Mouse (Mus musculus): ENCODE measurements around the gene Rpl23. TPM values are rescaled to one million over a fixed set of nuclear protein-coding genes. Genes with fewer than 3 reads are reported as not detected.

Rpl23 gene
- polyA plus RNA-seq, 1 experiment, result 695 TPM

DNA sequence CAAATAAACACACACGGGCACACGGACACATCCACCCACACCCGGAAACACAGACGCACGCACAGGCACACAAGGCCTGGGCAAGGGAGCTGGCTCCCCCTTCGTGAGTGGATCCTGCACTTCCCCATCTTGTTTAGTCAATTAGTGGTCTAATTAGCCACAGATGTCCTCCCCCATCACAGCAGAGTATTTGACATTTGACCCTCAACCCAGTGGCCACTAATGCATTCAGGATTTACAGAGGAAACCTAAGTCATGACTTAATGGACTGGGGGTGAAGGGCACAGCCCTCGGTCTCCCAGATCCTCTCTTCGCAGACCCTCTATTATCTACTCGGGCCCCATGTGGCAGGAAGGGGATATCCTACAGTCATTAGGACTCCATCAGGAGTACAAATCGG is 48.5 kb downstream of the Rpl23 start:
- 31% methylated on average over 10 of the region's 10 CpGs for WGBS
- peaks cover 21% of the 10 kb centered on the region for H3K4me1 ChIP-seq (ENCODE audit: control insufficient read depth, insufficient read depth, low read length)
- H3K27ac ChIP-seq (ENCODE audit: insufficient read depth, low read depth, low read length), result no peak overlapping the region
- no peak for TF ChIP-seq POLR2A (IDR thresholded peaks at IDR 0.05; ENCODE audit: insufficient read depth, low read depth, low read length)
- no peak for TF ChIP-seq CTCF (IDR thresholded peaks at IDR 0.05; ENCODE audit: insufficient read depth, low read depth, low read length)
- H3K4me3 ChIP-seq (ENCODE audit: insufficient read depth, low read depth, low read length), result no peak overlapping the region

DNA sequence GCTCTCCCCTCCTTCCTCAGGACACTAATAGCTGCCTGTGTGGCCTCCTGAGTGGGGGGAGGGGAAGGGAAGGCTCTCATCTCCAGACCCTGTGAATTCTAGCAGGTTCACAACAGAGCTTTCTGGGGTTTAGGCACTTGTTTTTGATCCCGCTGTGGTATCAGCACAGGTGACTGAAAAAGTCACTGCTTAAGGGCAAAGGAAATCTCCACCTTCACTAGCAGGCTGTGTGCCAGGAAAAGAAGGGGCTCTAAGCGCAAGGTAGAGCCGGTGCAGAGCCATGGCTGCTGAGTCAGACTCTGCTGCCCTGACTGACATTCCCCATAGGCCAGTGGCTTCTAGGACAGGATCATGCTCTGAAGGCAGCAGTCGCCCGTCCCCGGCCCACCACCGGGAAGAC is 53.5 kb downstream of the Rpl23 start:
- peaks cover 10% of the 10 kb centered on the region for H3K4me1 ChIP-seq (ENCODE audit: control insufficient read depth, insufficient read depth, low read length)
- no peak overlapping the region for H3K27ac ChIP-seq (ENCODE audit: insufficient read depth, low read depth, low read length)
- TF ChIP-seq POLR2A (IDR thresholded peaks at IDR 0.05; ENCODE audit: insufficient read depth, low read depth, low read length) (no peak), CTCF (IDR thresholded peaks at IDR 0.05; ENCODE audit: insufficient read depth, low read depth, low read length) (no peak)
- 84% methylated on average over 7 of the region's 7 CpGs for WGBS
- no peak overlapping the region for H3K4me3 ChIP-seq (ENCODE audit: insufficient read depth, low read depth, low read length)

DNA sequence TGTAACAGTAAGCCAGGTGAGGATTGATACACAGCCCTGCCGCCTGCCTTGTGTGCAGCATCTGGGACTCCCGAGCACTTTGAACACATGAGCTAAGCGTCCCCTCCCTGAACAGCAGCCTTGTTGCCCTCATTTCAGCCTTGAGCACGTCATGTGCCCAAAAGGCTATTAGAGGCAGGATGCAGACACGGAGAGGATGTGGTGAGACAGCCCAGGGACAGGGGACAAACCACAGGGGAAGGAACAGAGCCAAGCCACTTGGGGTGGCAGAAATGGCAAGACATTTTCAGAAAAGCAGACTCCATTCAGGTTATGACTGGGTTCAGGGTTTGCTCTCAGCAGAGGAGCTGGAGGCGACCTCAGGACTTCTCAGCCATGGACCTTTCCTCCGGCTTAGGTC is 53.9 kb downstream of the Rpl23 start:
- Histone ChIP-seq H3K27ac (ENCODE audit: insufficient read depth, low read depth, low read length) (no peak overlapping the region), H3K4me3 (ENCODE audit: insufficient read depth, low read depth, low read length) (no peak overlapping the region), H3K4me1 (ENCODE audit: control insufficient read depth, insufficient read depth, low read length) (peaks cover 6% of the 10 kb centered on the region; the same call in 1 of the 2 replicates)
- 79% methylated on average over 7 of the region's 7 CpGs for WGBS
- no peak for TF ChIP-seq POLR2A (IDR thresholded peaks at IDR 0.05; ENCODE audit: insufficient read depth, low read depth, low read length)
- TF ChIP-seq CTCF (IDR thresholded peaks at IDR 0.05; ENCODE audit: insufficient read depth, low read depth, low read length), result no peak

Other genes starting within 250 kb of the Rpl23 start
- not detected in 2 replicates for gene Srcin1, start 206.3 kb downstream of the Rpl23 start, polyA plus RNA-seq (2012; ENCODE audit: insufficient read depth, insufficient read length, low replicate concordance, missing spikeins)
- not detected in 2 replicates for gene Epop, start 152.7 kb downstream of the Rpl23 start, polyA plus RNA-seq (2012; ENCODE audit: insufficient read depth, insufficient read length, low replicate concordance, missing spikeins)
- 69.4 and 106 TPM in 2 replicates for gene Mllt6, start 119.0 kb downstream of the Rpl23 start, polyA plus RNA-seq (2012; ENCODE audit: insufficient read depth, insufficient read length, low replicate concordance, missing spikeins)
- gene Cisd3, start 96.6 kb downstream of the Rpl23 start, polyA plus RNA-seq (2012; ENCODE audit: insufficient read depth, insufficient read length, low replicate concordance, missing spikeins), result not detected in 2 replicates
- gene Pcgf2, start 81.9 kb downstream of the Rpl23 start, polyA plus RNA-seq (2012; ENCODE audit: insufficient read depth, insufficient read length, low replicate concordance, missing spikeins), result not detected in 2 replicates
- gene Psmb3, start 79.0 kb downstream of the Rpl23 start, polyA plus RNA-seq (2012; ENCODE audit: insufficient read depth, insufficient read length, low replicate concordance, missing spikeins), result not detected in 2 replicates
- not detected in 2 replicates for gene Pip4k2b, start 37.7 kb downstream of the Rpl23 start, polyA plus RNA-seq (2012; ENCODE audit: insufficient read depth, insufficient read length, low replicate concordance, missing spikeins)
- gene Cwc25, start 15.9 kb downstream of the Rpl23 start, polyA plus RNA-seq (2012; ENCODE audit: insufficient read depth, insufficient read length, low replicate concordance, missing spikeins), result not detected in 2 replicates
- not detected in 2 replicates for gene 1700001P01Rik, start 6.5 kb downstream of the Rpl23 start, polyA plus RNA-seq (2012; ENCODE audit: insufficient read depth, insufficient read length, low replicate concordance, missing spikeins)
- not detected in 2 replicates for gene Lasp1, start 16.6 kb upstream of the Rpl23 start, polyA plus RNA-seq (2012; ENCODE audit: insufficient read depth, insufficient read length, low replicate concordance, missing spikeins)
- gene B230217C12Rik, start 58.3 kb upstream of the Rpl23 start, polyA plus RNA-seq (2012; ENCODE audit: insufficient read depth, insufficient read length, low replicate concordance, missing spikeins), result not detected in 2 replicates
- gene Fbxo47, start 101.7 kb upstream of the Rpl23 start, polyA plus RNA-seq (2012; ENCODE audit: insufficient read depth, insufficient read length, low replicate concordance, missing spikeins), result not detected in 2 replicates
- not detected in 2 replicates for gene Plxdc1, start 204.0 kb upstream of the Rpl23 start, polyA plus RNA-seq (2012; ENCODE audit: insufficient read depth, insufficient read length, low replicate concordance, missing spikeins)
- gene Arl5c, start 213.7 kb upstream of the Rpl23 start, polyA plus RNA-seq (2012; ENCODE audit: insufficient read depth, insufficient read length, low replicate concordance, missing spikeins), result 395 TPM in 1 of 2 replicates, not detected in the other
- not detected in 2 replicates for gene Cacnb1, start 240.6 kb upstream of the Rpl23 start, polyA plus RNA-seq (2012; ENCODE audit: insufficient read depth, insufficient read length, low replicate concordance, missing spikeins)
- gene Rpl19, start 244.3 kb upstream of the Rpl23 start, polyA plus RNA-seq (2012; ENCODE audit: insufficient read depth, insufficient read length, low replicate concordance, missing spikeins), result not detected in 2 replicates